Comparison of ENCODE assay signal across 19 mouse cellular contexts in the genomic region with DNA sequence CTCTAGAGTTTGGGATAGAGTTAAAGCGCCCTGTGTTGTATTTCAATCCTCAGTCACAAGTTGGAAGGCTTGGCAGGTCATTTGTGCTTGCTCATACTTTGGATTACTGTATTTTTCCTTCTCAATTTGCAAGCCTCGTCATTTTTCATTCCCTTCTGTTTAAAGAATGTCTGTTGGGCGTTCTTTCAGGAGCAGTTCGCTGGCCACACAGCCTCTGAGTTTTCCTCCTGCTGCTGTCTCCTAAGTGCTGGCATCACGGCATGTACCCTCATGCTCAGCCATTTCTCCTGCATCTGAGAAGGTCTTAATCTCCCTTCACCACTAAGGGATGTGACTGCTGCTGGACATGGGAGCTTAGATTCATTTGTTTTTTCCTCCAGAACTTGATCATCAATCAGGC.
A peak's percentile ranks its signal among the peaks of the same experiment; 100 is the strongest.
DNase-seq lines count a peak whose midpoint lies in the region; ATAC-seq and TF ChIP-seq lines count a peak whose summit lies in the region.
"Had no signal": no experiment of that assay in that cellular context is flagged by ENCODE, and none has a peak within 500 bp of the region (broad histone marks: within the 10 kb centered on the region; RNA-seq: fewer than 3 reads in every experiment).

No protein-coding gene starts in this region.

- H3K4me3 ChIP-seq in lung, embryonic 14.5 days (ENCODE audit: low read depth, low read length): no peak overlapping the region
- H3K4me3 ChIP-seq: forebrain, embryonic 12.5 days; limb, embryonic 12.5 days; liver, embryonic 12.5 days; neural tube, embryonic 12.5 days had no signal

- no peaks in the 10 kb centered on the region for H3K4me1 ChIP-seq in lung, embryonic 14.5 days (ENCODE audit: insufficient read depth)
- H3K4me1 ChIP-seq: forebrain, embryonic 12.5 days; limb, embryonic 12.5 days; liver, embryonic 12.5 days; neural tube, embryonic 12.5 days had no signal

- intact Hi-C loops in heart, postnatal 10 days (cut with DNase I): no loop called here

- no peak overlapping the region for H3K4me2 ChIP-seq in lung, embryonic 14.5 days
- H3K4me2 ChIP-seq: forebrain, embryonic 12.5 days; hindbrain, embryonic 14.5 days; limb, embryonic 12.5 days; liver, embryonic 12.5 days; neural tube, embryonic 12.5 days had no signal

- no peaks in the 10 kb centered on the region for H3K9me3 ChIP-seq in lung, embryonic 14.5 days (ENCODE audit: low read depth, low read length)
- H3K9me3 ChIP-seq: forebrain, embryonic 12.5 days; limb, embryonic 12.5 days; liver, embryonic 12.5 days; neural tube, embryonic 12.5 days had no signal

- H3K36me3 ChIP-seq in lung, embryonic 14.5 days (ENCODE audit: insufficient read depth): no peaks in the 10 kb centered on the region
- H3K36me3 ChIP-seq: forebrain, embryonic 12.5 days; limb, embryonic 12.5 days; liver, embryonic 12.5 days; neural tube, embryonic 12.5 days had no signal

- 55% methylated on average over 5 of the region's 5 CpGs for WGBS in lung, embryonic 14.5 days

- no peak for TF ChIP-seq CTCF in lung, embryonic 14.5 days (IDR thresholded peaks at IDR 0.05; ENCODE audit: low read depth)

- H3K27ac ChIP-seq in lung, embryonic 14.5 days (ENCODE audit: low read depth): no peak overlapping the region
- H3K27ac ChIP-seq: forebrain, embryonic 12.5 days; hindbrain, embryonic 14.5 days; limb, embryonic 12.5 days; liver, embryonic 12.5 days; neural tube, embryonic 12.5 days had no signal

- no peak overlapping the region for H3K9ac ChIP-seq in lung, embryonic 14.5 days
- H3K9ac ChIP-seq: forebrain, embryonic 12.5 days; hindbrain, embryonic 14.5 days; limb, embryonic 12.5 days; liver, embryonic 12.5 days; neural tube, embryonic 12.5 days had no signal

- DNase-seq in adrenal gland, adult (ENCODE audit: inconsistent age in 2 of 2, low spot score in 1 of 2): peak; percentile 23 to 67
- DNase-seq in adrenal gland, adult 8-10 months: no peak
- DNase-seq in lung, embryonic 14.5 days: peak; percentile 21
- no peak for DNase-seq in lung, postnatal 4 days
- peak; percentile 58 for DNase-seq in gastrocnemius, adult 18-20 months (ENCODE audit: low spot score)
- peak; percentile 18 to 25 for DNase-seq in heart, postnatal 10 days
- no peak for DNase-seq in urinary bladder, postnatal 4 days (ENCODE audit: low spot score in 2 of 2)
- DNase-seq in layer of hippocampus, postnatal 14 days (ENCODE audit: low spot score in 2 of 2): no peak
- DNase-seq: cerebellum, adult 2 months; cerebellum, postnatal 36 days; spleen, adult 18-20 months; thymus, adult 18-20 months had no signal

- H3K27me3 ChIP-seq in lung, embryonic 14.5 days (ENCODE audit: insufficient read depth, low read length): no peaks in the 10 kb centered on the region
- H3K27me3 ChIP-seq: forebrain, embryonic 12.5 days; limb, embryonic 12.5 days; liver, embryonic 12.5 days; neural tube, embryonic 12.5 days had no signal

- ATAC-seq in lung, embryonic 14.5 days (ENCODE audit: insufficient read depth): no peak
- ATAC-seq: activated CD4-positive, CD25-positive, alpha-beta regulatory T cell, adult 4 months; CD4-positive, CD25-positive, alpha-beta regulatory T cell, adult 4 months; liver, embryonic 12.5 days had no signal

Comparison
In these comparisons a context has a peak if more than half of its experiments do, and no peak if none do; other contexts are left out.
1. DNase-seq: peak in adrenal gland, adult (2 of 2), lung, embryonic 14.5 days (single experiment), gastrocnemius, adult 18-20 months (single experiment) and heart, postnatal 10 days (2 of 2); none in adrenal gland, adult 8-10 months (single experiment), lung, postnatal 4 days (0 of 2), urinary bladder, postnatal 4 days (0 of 2) and layer of hippocampus, postnatal 14 days (0 of 2).